Mouse (Mus musculus) thymus, adult 2 months (tissue): ENCODE data around the gene Rpgrip1.
"Not testable (repeated sequence)": the region's sequence is repeated elsewhere in the genome, so short reads cannot be mapped to it uniquely, and the experiment has no call there.

ENCODE experiments used
- CTCF ChIP-seq: fragments of 200-500 bp; IDR thresholded peaks from 2 replicates; pipeline ENCODE4 v1.5.1; 2012; ENCODE audit warnings: mild to moderate bottlenecking, control low read depth, low read length, moderate library complexity, borderline replicate concordance; ENCODE audit not compliant: control insufficient read depth, poor library complexity, insufficient read depth; ENCODE audit errors: extremely low read depth
- POLR2A ChIP-seq: fragments of 200-500 bp; IDR thresholded peaks from 2 replicates; pipeline ENCODE4 v1.6.1; 2012; ENCODE audit warnings: mild to moderate bottlenecking, low read length, control low read depth, moderate library complexity; ENCODE audit not compliant: control insufficient read depth, poor library complexity, insufficient read depth; ENCODE audit errors: extremely low read depth

- not testable (repeated sequence) for TF ChIP-seq CTCF, POLR2A
Observed at GRCm38 (mm10) chr14:52098387-52098786, 12.1 kb upstream of the Rpgrip1 start.
